Mouse (Mus musculus) cortical plate, adult 2 months (tissue): ENCODE data around the gene Ptbp3.

Experiments used
- CTCF ChIP-seq: fragments of 200-500 bp; IDR thresholded peaks from 2 replicates; pipeline ENCODE4 v1.5.1; 2011; ENCODE audit warnings: mild to moderate bottlenecking, control low read depth, low read length; ENCODE audit not compliant: insufficient read depth; ENCODE audit errors: extremely low read depth
- POLR2A ChIP-seq: fragments of 200-500 bp; IDR thresholded peaks from 2 replicates; pipeline ENCODE4 v1.6.1; 2011; ENCODE audit warnings: mild to moderate bottlenecking, low read length, control low read depth; ENCODE audit not compliant: insufficient read depth; ENCODE audit errors: extremely low read depth

GRCm38 (mm10) chr4:59441265-59441664 is 107.9 kb downstream of the Ptbp3 start:
- no peak for TF ChIP-seq POLR2A
- no peak for TF ChIP-seq CTCF
